Mouse (Mus musculus): Measurements from ENCODE around the gene Ppp5c.

The Ppp5c gene

DNA sequence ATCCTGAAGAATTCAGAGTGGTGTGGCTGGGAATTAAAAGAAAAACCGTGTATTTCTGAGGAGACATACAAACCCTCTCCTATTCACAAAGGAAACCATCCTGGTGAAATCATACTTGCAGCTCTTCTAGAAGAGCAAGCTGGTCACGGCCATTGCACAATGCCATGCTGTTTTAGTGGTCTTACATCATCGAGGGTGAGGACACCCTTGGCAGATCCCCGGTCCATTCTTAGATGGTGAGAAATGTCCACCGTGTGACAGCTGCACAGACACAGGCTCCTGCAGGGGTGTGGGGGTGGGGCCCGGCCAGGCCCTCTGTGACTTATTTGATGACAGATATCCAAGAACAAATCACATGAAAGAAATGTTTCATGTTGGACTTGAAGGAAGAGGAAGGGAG lies 53.7 kb downstream of the Ppp5c start:
- TF ChIP-seq CTCF (conservative IDR thresholded peaks at IDR 0.05; ENCODE audit: low read length) (no peak), POU5F1 (IDR thresholded peaks at IDR 0.05; ENCODE audit: borderline replicate concordance, low read length) (no peak), NANOG (IDR thresholded peaks at IDR 0.05; ENCODE audit: borderline replicate concordance, low read length) (no peak)
- no peaks in the 10 kb centered on the region for H3K27me3 ChIP-seq (ENCODE audit: insufficient read depth, low read length)
- no peaks in the 10 kb centered on the region for H3K36me3 ChIP-seq (ENCODE audit: insufficient read depth, low read length)
- H3K9me3 ChIP-seq (ENCODE audit: low read length), result no peaks in the 10 kb centered on the region
- H3K4me3 ChIP-seq (replicated peaks; ENCODE audit: low read length), result no peak overlapping the region
- H3K4me1 ChIP-seq (replicated peaks; ENCODE audit: low read depth, low read length), result no peaks in the 10 kb centered on the region

DNA sequence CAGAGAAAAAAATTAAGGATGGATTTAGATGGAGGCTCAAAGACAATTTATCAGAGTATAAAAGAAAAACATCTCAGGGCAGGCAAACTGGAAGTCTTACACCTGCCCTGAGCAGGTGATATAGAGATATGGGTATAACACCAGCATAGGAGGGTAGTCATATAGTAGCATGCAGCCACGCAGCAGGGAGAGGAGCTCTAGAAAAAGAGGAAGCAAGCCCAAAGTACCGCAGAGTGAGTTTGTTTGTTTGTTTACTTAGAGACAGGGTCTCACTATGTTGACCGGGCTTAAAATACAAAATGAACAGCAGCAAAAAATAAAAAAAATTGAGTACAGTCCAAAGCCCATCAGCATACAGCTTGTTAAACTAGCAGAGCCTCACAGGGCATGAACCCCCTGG lies 56.6 kb downstream of the Ppp5c start:
- no peak for TF ChIP-seq CTCF (conservative IDR thresholded peaks at IDR 0.05; ENCODE audit: low read length)
- TF ChIP-seq NANOG (IDR thresholded peaks at IDR 0.05; ENCODE audit: borderline replicate concordance, low read length), result no peak
- Histone ChIP-seq H3K9me3 (ENCODE audit: low read length) (no peaks in the 10 kb centered on the region), H3K4me3 (replicated peaks; ENCODE audit: low read length) (no peak overlapping the region), H3K36me3 (ENCODE audit: insufficient read depth, low read length) (no peaks in the 10 kb centered on the region), H3K27me3 (ENCODE audit: insufficient read depth, low read length) (no peaks in the 10 kb centered on the region), H3K4me1 (replicated peaks; ENCODE audit: low read depth, low read length) (peaks cover 4% of the 10 kb centered on the region)

DNA sequence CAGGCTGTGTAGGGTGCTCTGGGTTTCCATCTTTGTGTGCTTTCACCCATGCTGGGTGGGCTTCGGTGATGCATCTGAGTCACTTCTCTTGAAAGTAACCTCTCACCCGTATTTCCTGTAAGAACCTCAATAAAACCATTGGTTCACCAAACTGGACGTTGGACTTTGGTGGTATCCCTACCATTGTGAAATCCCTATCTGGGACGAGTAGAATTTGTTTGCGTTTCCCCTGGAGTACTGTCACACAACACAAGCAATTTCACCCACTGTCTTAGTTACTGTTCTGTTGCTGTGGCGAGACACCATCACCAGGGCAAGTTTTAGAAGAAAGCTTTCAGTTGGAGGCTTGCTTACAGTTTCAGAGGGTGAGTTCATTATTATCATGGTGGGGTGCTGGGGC lies 59.3 kb downstream of the Ppp5c start:
- no peak for TF ChIP-seq NANOG (IDR thresholded peaks at IDR 0.05; ENCODE audit: borderline replicate concordance, low read length)
- no peak for TF ChIP-seq POU5F1 (IDR thresholded peaks at IDR 0.05; ENCODE audit: borderline replicate concordance, low read length)
- Histone ChIP-seq H3K4me3 (replicated peaks; ENCODE audit: low read length) (no peak overlapping the region), H3K27me3 (ENCODE audit: insufficient read depth, low read length) (no peaks in the 10 kb centered on the region; the same call in 1 of the 2 replicates), H3K4me1 (replicated peaks; ENCODE audit: low read depth, low read length) (peaks cover 7% of the 10 kb centered on the region), H3K36me3 (ENCODE audit: insufficient read depth, low read length) (no peaks in the 10 kb centered on the region), H3K9me3 (ENCODE audit: low read length) (no peaks in the 10 kb centered on the region)

DNA sequence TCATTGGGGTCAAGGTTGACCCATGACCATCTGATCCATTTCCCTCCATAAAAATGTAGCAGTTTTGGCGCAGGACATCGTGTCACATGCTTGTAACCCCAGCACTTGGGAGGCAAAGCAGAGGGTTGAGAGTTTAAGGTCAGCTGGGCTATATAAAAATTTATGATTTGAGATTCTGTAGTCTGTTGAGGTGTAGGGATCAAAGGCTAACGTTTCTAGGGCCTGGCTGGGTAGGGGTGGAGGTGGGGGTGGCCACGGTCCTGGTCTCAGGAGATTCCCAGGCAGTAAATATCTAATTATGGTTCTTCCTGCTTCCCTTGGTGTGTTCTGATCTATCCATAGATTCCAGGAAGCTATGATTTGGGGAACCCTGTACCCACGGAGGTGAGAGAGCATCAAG lies 66.0 kb downstream of the Ppp5c start:
- Histone ChIP-seq H3K9me3 (ENCODE audit: low read length) (no peaks in the 10 kb centered on the region), H3K36me3 (ENCODE audit: insufficient read depth, low read length) (no peaks in the 10 kb centered on the region), H3K4me1 (replicated peaks; ENCODE audit: low read depth, low read length) (peaks cover 24% of the 10 kb centered on the region), H3K27me3 (ENCODE audit: insufficient read depth, low read length) (peaks cover 21% of the 10 kb centered on the region), H3K4me3 (replicated peaks; ENCODE audit: low read length) (no peak overlapping the region)
- no peak for TF ChIP-seq NANOG (IDR thresholded peaks at IDR 0.05; ENCODE audit: borderline replicate concordance, low read length)
- no peak for TF ChIP-seq CTCF (conservative IDR thresholded peaks at IDR 0.05; ENCODE audit: low read length)
- TF ChIP-seq POU5F1 (IDR thresholded peaks at IDR 0.05; ENCODE audit: borderline replicate concordance, low read length), result no peak

DNA sequence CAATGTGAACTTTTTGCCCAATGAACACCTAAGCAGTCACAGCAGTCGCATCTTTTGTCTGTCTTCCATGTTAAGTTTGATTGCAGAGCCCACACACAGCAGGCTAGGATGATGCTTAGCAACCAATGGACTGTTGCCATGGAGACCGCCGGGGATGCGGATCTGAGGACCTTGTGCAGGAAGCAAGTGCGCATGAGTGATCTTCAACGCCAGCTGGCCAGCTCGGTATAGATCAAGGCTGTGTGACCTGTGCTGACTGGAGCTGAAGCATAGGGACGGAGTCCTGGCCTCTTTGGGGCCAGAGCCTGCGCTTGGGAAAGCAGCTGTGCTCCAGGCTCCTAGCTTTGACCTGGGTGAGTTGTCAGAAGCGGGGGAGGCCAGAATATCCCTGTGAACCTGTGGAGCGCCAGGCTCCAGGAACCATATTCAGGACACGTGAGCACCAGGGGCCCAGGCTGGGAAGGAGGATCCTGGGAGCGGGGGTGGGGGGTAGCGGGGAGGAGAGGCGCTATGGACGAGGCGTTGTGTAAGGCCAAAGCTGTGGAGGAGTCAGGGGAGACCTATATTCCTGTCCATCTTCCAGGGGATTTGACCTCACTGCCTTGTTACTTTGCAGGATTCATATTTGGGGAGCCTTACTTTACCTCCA lies 68.1 kb downstream of the Ppp5c start, which contains the start of gene Pnmal1:
Gene Pnmal1 (plus strand): TSS at position 141 of the 649 bp plus-strand sequence.
- Histone ChIP-seq H3K36me3 (ENCODE audit: insufficient read depth, low read length) (no peaks in the 10 kb centered on the region), H3K4me1 (replicated peaks; ENCODE audit: low read depth, low read length) (peaks cover 21% of the 10 kb centered on the region), H3K9me3 (ENCODE audit: low read length) (no peaks in the 10 kb centered on the region), H3K4me3 (replicated peaks; ENCODE audit: low read length) (no peak within 1 kb of the TSS), H3K27me3 (ENCODE audit: insufficient read depth, low read length) (peaks cover 21% of the 10 kb centered on the region)
- TF ChIP-seq CTCF (conservative IDR thresholded peaks at IDR 0.05; ENCODE audit: low read length), result no peak

DNA sequence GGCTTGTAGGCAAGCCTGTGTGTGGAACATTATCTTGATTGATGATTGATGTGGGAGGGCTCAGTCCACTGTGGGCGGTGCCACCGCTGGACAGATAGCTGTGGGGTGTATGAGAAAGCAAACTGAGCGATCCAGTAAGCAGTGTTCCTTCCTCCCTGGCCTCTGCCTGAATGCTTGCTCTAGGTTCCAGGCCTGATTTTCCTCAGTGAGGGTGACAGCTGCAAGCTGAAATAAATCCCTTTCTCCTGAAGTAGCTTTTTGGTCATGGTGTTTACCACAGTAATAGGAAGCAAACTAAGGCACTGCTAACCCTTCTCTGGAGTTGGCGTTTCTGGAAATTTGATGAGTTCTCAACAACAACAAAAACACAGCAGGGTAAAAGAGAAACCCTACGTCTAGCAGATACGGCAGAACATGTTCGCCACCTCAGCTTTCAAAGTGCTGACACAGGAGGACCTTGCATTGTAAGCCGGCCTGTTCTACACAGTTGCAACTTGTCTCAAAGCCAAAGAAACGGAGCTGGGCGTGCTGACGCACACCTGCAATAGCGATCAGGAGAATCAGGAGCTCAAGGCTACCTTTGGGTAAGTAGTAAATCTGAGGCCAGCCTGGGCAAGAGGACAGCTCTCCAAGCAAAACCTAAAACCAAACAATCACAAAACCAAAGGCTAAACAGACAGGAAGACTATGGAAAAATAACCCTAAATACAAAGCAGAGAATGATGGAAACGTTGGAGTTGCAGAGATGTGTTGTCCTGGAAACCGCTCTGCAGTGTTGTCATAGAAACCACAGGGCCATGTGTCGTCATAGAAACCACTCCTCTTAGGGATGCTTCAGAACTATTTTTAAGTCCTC lies 71.1 kb downstream of the Ppp5c start:
- Histone ChIP-seq H3K36me3 (ENCODE audit: insufficient read depth, low read length) (no peaks in the 10 kb centered on the region), H3K27me3 (ENCODE audit: insufficient read depth, low read length) (peaks cover 17% of the 10 kb centered on the region), H3K4me1 (replicated peaks; ENCODE audit: low read depth, low read length) (peaks cover 28% of the 10 kb centered on the region), H3K9me3 (ENCODE audit: low read length) (no peaks in the 10 kb centered on the region), H3K4me3 (replicated peaks; ENCODE audit: low read length) (no peak overlapping the region)
- TF ChIP-seq POU5F1 (IDR thresholded peaks at IDR 0.05; ENCODE audit: borderline replicate concordance, low read length) (no peak), CTCF (conservative IDR thresholded peaks at IDR 0.05; ENCODE audit: low read length) (no peak), NANOG (IDR thresholded peaks at IDR 0.05; ENCODE audit: borderline replicate concordance, low read length) (no peak)

DNA sequence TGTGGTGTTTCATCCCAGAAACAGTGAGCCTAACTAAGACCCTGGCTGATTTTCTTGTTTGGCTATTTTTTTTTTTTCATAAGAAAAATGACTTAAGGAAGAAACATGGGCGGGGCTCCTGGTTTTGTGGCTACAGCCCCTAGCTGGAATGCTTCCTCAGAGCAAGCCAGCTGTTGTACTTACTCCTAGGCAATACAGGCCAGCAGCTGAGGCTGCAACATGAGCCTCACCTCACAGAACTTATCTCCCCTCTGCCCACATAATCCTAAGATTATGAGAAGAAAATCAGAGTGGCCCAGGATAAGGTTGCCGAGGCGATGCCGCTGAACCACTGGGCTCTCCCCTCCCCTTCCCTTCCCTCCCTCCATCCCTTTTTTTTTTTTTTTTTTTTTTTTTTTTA lies 72.0 kb downstream of the Ppp5c start:
- Histone ChIP-seq H3K9me3 (ENCODE audit: low read length) (no peaks in the 10 kb centered on the region), H3K4me1 (replicated peaks; ENCODE audit: low read depth, low read length) (peaks cover 33% of the 10 kb centered on the region), H3K4me3 (replicated peaks; ENCODE audit: low read length) (no peak overlapping the region), H3K36me3 (ENCODE audit: insufficient read depth, low read length) (no peaks in the 10 kb centered on the region), H3K27me3 (ENCODE audit: insufficient read depth, low read length) (peaks cover 7% of the 10 kb centered on the region)
- TF ChIP-seq CTCF (conservative IDR thresholded peaks at IDR 0.05; ENCODE audit: low read length), result no peak
- TF ChIP-seq NANOG (IDR thresholded peaks at IDR 0.05; ENCODE audit: borderline replicate concordance, low read length), result no peak
- no peak for TF ChIP-seq POU5F1 (IDR thresholded peaks at IDR 0.05; ENCODE audit: borderline replicate concordance, low read length)
